Mouse (Mus musculus) 3134 (cell line): Measurements from ENCODE around the gene Echdc3.

ENCODE experiments used
- DNase-seq: peaks from one replicate; pipeline ENCODE4 v3.0.0-alpha.2; 2011; ENCODE audit warnings: low spot score; ENCODE audit not compliant: insufficient read length; ENCODE audit errors: extremely low read depth

Echdc3 gene

GRCm38 (mm10) chr2:6173013-6173412, 39.8 kb downstream of the Echdc3 start:
- no peak for DNase-seq

GRCm38 (mm10) chr2:6168560-6168959, 44.3 kb downstream of the Echdc3 start:
- DNase-seq: no peak

GRCm38 (mm10) chr2:6167843-6168558, 44.8 kb downstream of the Echdc3 start:
- peak; percentile 40 for DNase-seq

- no peak for DNase-seq
Measured at GRCm38 (mm10) chr2:6165771-6166170, 47.1 kb downstream of the Echdc3 start.

- DNase-seq: no peak
Measured at GRCm38 (mm10) chr2:6164606-6165290, 48.1 kb downstream of the Echdc3 start.

- peak; percentile 47 for DNase-seq
Measured at GRCm38 (mm10) chr2:6162366-6163040, 50.3 kb downstream of the Echdc3 start.

GRCm38 (mm10) chr2:6159735-6160134, 53.1 kb downstream of the Echdc3 start:
- DNase-seq: no peak

GRCm38 (mm10) chr2:6159219-6159618, 53.6 kb downstream of the Echdc3 start:
- DNase-seq: no peak

- DNase-seq: no peak
Measured at GRCm38 (mm10) chr2:6157635-6158034, 55.2 kb downstream of the Echdc3 start.

- DNase-seq: no peak
Measured at GRCm38 (mm10) chr2:6157208-6157607, 55.6 kb downstream of the Echdc3 start.

GRCm38 (mm10) chr2:6149801-6150200, 63.0 kb downstream of the Echdc3 start:
- no peak for DNase-seq

GRCm38 (mm10) chr2:6146901-6147300, 65.9 kb downstream of the Echdc3 start:
- no peak for DNase-seq

- DNase-seq: no peak
Measured at GRCm38 (mm10) chr2:6146257-6146656, 66.6 kb downstream of the Echdc3 start.

GRCm38 (mm10) chr2:6145611-6146010, 67.2 kb downstream of the Echdc3 start:
- no peak for DNase-seq

GRCm38 (mm10) chr2:6142915-6143654, 69.7 kb downstream of the Echdc3 start:
- DNase-seq: no peak

GRCm38 (mm10) chr2:6140572-6141161, 72.2 kb downstream of the Echdc3 start:
- DNase-seq: no peak
